Comparison of ENCODE assay signal across 8 mouse cellular contexts in the genomic region with DNA sequence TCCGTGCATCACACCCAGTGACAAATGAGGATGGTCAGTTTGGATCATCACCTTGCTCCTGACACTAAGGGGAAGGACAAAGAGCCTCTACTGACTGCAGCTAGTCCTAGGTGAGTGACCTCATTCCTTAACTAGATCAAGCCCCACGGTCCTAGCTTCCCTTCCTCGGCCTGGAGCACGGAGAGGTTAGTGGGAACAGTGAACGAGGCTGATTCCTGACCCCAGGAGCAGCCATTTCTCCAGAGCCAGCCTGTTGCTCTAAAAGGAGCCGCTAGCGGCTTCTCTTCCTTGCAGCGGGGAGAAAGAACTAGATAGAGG. TPM values are rescaled to one million over a fixed set of nuclear protein-coding genes. Genes with fewer than 3 reads are reported as not detected.
DNase-seq lines count a peak whose midpoint lies in the region; ATAC-seq and TF ChIP-seq lines count a peak whose summit lies in the region.

No protein-coding gene starts in this region.

- H3K4me3 ChIP-seq in kidney, embryonic 14.5 days (ENCODE audit: low read length): peak overlapping the region; percentile 71
- peak overlapping the region; percentile 81 for H3K4me3 ChIP-seq in forebrain, embryonic 14.5 days (ENCODE audit: low read depth, low read length)
- peak overlapping the region; percentile 83 for H3K4me3 ChIP-seq in liver, postnatal 0 days (ENCODE audit: low read depth, low read length)

- WGBS in kidney, embryonic 14.5 days: 19% methylated on average over 8 of the region's 8 CpGs
- WGBS in forebrain, embryonic 14.5 days: 20% methylated on average over 8 of the region's 8 CpGs
- WGBS in liver, postnatal 0 days (ENCODE audit: insufficient replicate concordance): 12% methylated on average over 8 of the region's 8 CpGs

- H3K9me3 ChIP-seq in kidney, embryonic 14.5 days (ENCODE audit: control insufficient read depth, low read length): no peaks in the 10 kb centered on the region
- no peaks in the 10 kb centered on the region for H3K9me3 ChIP-seq in forebrain, embryonic 14.5 days (replicated peaks; ENCODE audit: control insufficient read depth, low read length)
- no peaks in the 10 kb centered on the region for H3K9me3 ChIP-seq in liver, postnatal 0 days (ENCODE audit: low read length)

- H3K36me3 ChIP-seq in kidney, embryonic 14.5 days (ENCODE audit: control insufficient read depth, insufficient read depth, low read length): peaks cover 42% of the 10 kb centered on the region
- peaks cover 45% of the 10 kb centered on the region for H3K36me3 ChIP-seq in forebrain, embryonic 14.5 days (ENCODE audit: control insufficient read depth, insufficient read depth, low read length)
- peaks cover 31% of the 10 kb centered on the region for H3K36me3 ChIP-seq in liver, postnatal 0 days (replicated peaks; ENCODE audit: insufficient read depth, low read length)

- ATAC-seq in kidney, embryonic 14.5 days (ENCODE audit: low FRiP score, low TSS enrichment): peak; percentile 14; the same call in 1 of the 2 replicates
- ATAC-seq in forebrain, embryonic 14.5 days: no peak
- ATAC-seq in liver, postnatal 0 days: peak; percentile 19; the same call in 1 of the 2 replicates
- no peak for ATAC-seq in inflammation-experienced regulatory T-cells, adult 6 months

- TF ChIP-seq CTCF in liver, postnatal 0 days (IDR thresholded peaks at IDR 0.05; ENCODE audit: low read depth): no peak

- H3K27ac ChIP-seq in kidney, embryonic 14.5 days (ENCODE audit: low read depth, low read length): peak overlapping the region; percentile 81
- H3K27ac ChIP-seq in forebrain, embryonic 14.5 days (ENCODE audit: low read depth, low read length): peak overlapping the region; percentile 88
- H3K27ac ChIP-seq in liver, postnatal 0 days (ENCODE audit: low read depth): peak overlapping the region; percentile 95

- intact Hi-C loops in left cerebral cortex, postnatal 14 days (cut with DNase I): loop anchor here (5.0 kb wide), 1 partner anchor 47 kb away; the partner anchor contains the start of genes Bap1 and Phf7

- H3K4me1 ChIP-seq in kidney, embryonic 14.5 days (ENCODE audit: control insufficient read depth, insufficient read depth, low read length): peaks cover 12% of the 10 kb centered on the region
- H3K4me1 ChIP-seq in forebrain, embryonic 14.5 days (ENCODE audit: control insufficient read depth, insufficient read depth, low read length): peaks cover 11% of the 10 kb centered on the region; the same call in 1 of the 2 replicates
- peaks cover 36% of the 10 kb centered on the region for H3K4me1 ChIP-seq in liver, postnatal 0 days (ENCODE audit: insufficient read depth)

- H3K27me3 ChIP-seq in kidney, embryonic 14.5 days (ENCODE audit: control insufficient read depth, insufficient read depth, low read length): no peaks in the 10 kb centered on the region
- no peaks in the 10 kb centered on the region for H3K27me3 ChIP-seq in forebrain, embryonic 14.5 days (replicated peaks; ENCODE audit: control insufficient read depth, insufficient read depth, low read length)
- H3K27me3 ChIP-seq in liver, postnatal 0 days (ENCODE audit: insufficient read depth, low read length): no peaks in the 10 kb centered on the region

- no peak for DNase-seq in kidney, postnatal 36 days
- DNase-seq in MEL-GATA-1-ER (ENCODE audit: extremely low read depth, low read depth): peak; percentile 17
- no peak for DNase-seq in forebrain, embryonic 14.5 days (ENCODE audit: low spot score)
- no peak for DNase-seq in liver, postnatal 0 days
- DNase-seq in adrenal gland, postnatal 25 days: no peak
- DNase-seq in left cerebral cortex, postnatal 14 days (ENCODE audit: low spot score in 2 of 2): no peak

- H3K4me2 ChIP-seq in kidney, embryonic 14.5 days (replicated peaks; ENCODE audit: low read depth, low read length): peak overlapping the region; percentile 91
- H3K4me2 ChIP-seq in forebrain, embryonic 14.5 days (ENCODE audit: low read length): peak overlapping the region; percentile 86
- peak overlapping the region; percentile 83 for H3K4me2 ChIP-seq in liver, postnatal 0 days (ENCODE audit: low read depth, low read length)

- peak overlapping the region; percentile 91 for H3K9ac ChIP-seq in kidney, embryonic 14.5 days (ENCODE audit: low read depth, low read length)
- H3K9ac ChIP-seq in forebrain, embryonic 14.5 days (ENCODE audit: low read length): peak overlapping the region; percentile 95
- peak overlapping the region; percentile 89 for H3K9ac ChIP-seq in liver, postnatal 0 days (replicated peaks)

- TF ChIP-seq EP300 in liver, postnatal 0 days (IDR thresholded peaks at IDR 0.05; ENCODE audit: low read depth): no peak

RNA-seq across cellular contexts. Expression of gene Tnnc1, which starts 2.9 kb away (rescaled TPM):
- 3.0 and 3.9 TPM in 2 replicates for polyA plus RNA-seq in kidney, embryonic 14.5 days (2014; fragmentation: Nextera tagmentation; extraction: Ambion mirVana)
- polyA plus RNA-seq in forebrain, embryonic 14.5 days (2014; fragmentation: Nextera tagmentation; extraction: Ambion mirVana): 1.2 and 1.3 TPM in 2 replicates
- polyA plus RNA-seq in liver, postnatal 0 days (2015; fragmentation: Nextera tagmentation; extraction: Ambion mirVana): 3.9 and 8.4 TPM in 2 replicates
- 1.9 TPM in 1 of 2 replicates, not detected in the other for total RNA-seq in adrenal gland, postnatal 25 days (2021)
- polyA plus RNA-seq in inflammation-experienced regulatory T-cells, adult 6 months (2017; shearing (Covaris generic)): not detected
- 10 to 100 TPM; 25.5 to 36.3 TPM for total RNA-seq in left cerebral cortex, postnatal 14 days (2021)

RNA-seq across cellular contexts. Expression of gene Nisch, which starts 11.5 kb away (rescaled TPM):
- 259 and 375 TPM in 2 replicates for polyA plus RNA-seq in kidney, embryonic 14.5 days (2014; fragmentation: Nextera tagmentation; extraction: Ambion mirVana)
- 217 and 277 TPM in 2 replicates for polyA plus RNA-seq in forebrain, embryonic 14.5 days (2014; fragmentation: Nextera tagmentation; extraction: Ambion mirVana)
- polyA plus RNA-seq in liver, postnatal 0 days (2015; fragmentation: Nextera tagmentation; extraction: Ambion mirVana): 51.1 and 65.0 TPM in 2 replicates
- 393 and 398 TPM in 2 replicates for total RNA-seq in adrenal gland, postnatal 25 days (2021)
- 100 to 1,000 TPM in 2 of 3 experiments, 10 to 100 TPM in 1; 77.1 to 218 (median 164) TPM for polyA plus RNA-seq in inflammation-experienced regulatory T-cells, adult 6 months (2017; shearing (Covaris generic))
- 100 to 1,000 TPM; 393 to 408 TPM for total RNA-seq in left cerebral cortex, postnatal 14 days (2021)

RNA-seq across cellular contexts. Expression of gene Sema3g, which starts 12.5 kb away (rescaled TPM):
- 0.56 and 0.64 TPM in 2 replicates for polyA plus RNA-seq in kidney, embryonic 14.5 days (2014; fragmentation: Nextera tagmentation; extraction: Ambion mirVana)
- 0.23 and 0.25 TPM in 2 replicates for polyA plus RNA-seq in forebrain, embryonic 14.5 days (2014; fragmentation: Nextera tagmentation; extraction: Ambion mirVana)
- 0.04 and 0.06 TPM in 2 replicates for polyA plus RNA-seq in liver, postnatal 0 days (2015; fragmentation: Nextera tagmentation; extraction: Ambion mirVana)
- total RNA-seq in adrenal gland, postnatal 25 days (2021): 6.3 and 7.5 TPM in 2 replicates
- not detected for polyA plus RNA-seq in inflammation-experienced regulatory T-cells, adult 6 months (2017; shearing (Covaris generic))
- 1 to 10 TPM; 4.8 to 5.8 TPM for total RNA-seq in left cerebral cortex, postnatal 14 days (2021)

RNA-seq across cellular contexts. Expression of gene Stab1, which starts 36.8 kb away (rescaled TPM):
- 39.8 and 41.1 TPM in 2 replicates for polyA plus RNA-seq in kidney, embryonic 14.5 days (2014; fragmentation: Nextera tagmentation; extraction: Ambion mirVana)
- 21.8 and 22.1 TPM in 2 replicates for polyA plus RNA-seq in forebrain, embryonic 14.5 days (2014; fragmentation: Nextera tagmentation; extraction: Ambion mirVana)
- polyA plus RNA-seq in liver, postnatal 0 days (2015; fragmentation: Nextera tagmentation; extraction: Ambion mirVana): 34.7 and 42.5 TPM in 2 replicates
- 62.2 and 79.5 TPM in 2 replicates for total RNA-seq in adrenal gland, postnatal 25 days (2021)
- polyA plus RNA-seq in inflammation-experienced regulatory T-cells, adult 6 months (2017; shearing (Covaris generic)): 1 to 10 TPM; 1.9 to 4.1 (median 2.8) TPM
- total RNA-seq in left cerebral cortex, postnatal 14 days (2021): 10 to 100 TPM; 26.8 to 31.4 TPM

RNA-seq across cellular contexts. Expression of gene Phf7, which starts 45.9 kb away (rescaled TPM):
- 12.4 and 14.7 TPM in 2 replicates for polyA plus RNA-seq in kidney, embryonic 14.5 days (2014; fragmentation: Nextera tagmentation; extraction: Ambion mirVana)
- polyA plus RNA-seq in forebrain, embryonic 14.5 days (2014; fragmentation: Nextera tagmentation; extraction: Ambion mirVana): 11.6 and 13.2 TPM in 2 replicates
- polyA plus RNA-seq in liver, postnatal 0 days (2015; fragmentation: Nextera tagmentation; extraction: Ambion mirVana): 7.3 and 8.3 TPM in 2 replicates
- 7.6 and 11.0 TPM in 2 replicates for total RNA-seq in adrenal gland, postnatal 25 days (2021)
- polyA plus RNA-seq in inflammation-experienced regulatory T-cells, adult 6 months (2017; shearing (Covaris generic)): 10 to 100 TPM; 11.8 to 13.2 (median 13.1) TPM
- total RNA-seq in left cerebral cortex, postnatal 14 days (2021): 1 to 10 TPM; 3.5 to 4.2 TPM

Comparison
In these comparisons a context has a peak if more than half of its experiments do, and no peak if none do; other contexts are left out.
1. ATAC-seq: peak in kidney, embryonic 14.5 days (single experiment) and liver, postnatal 0 days (single experiment); none in forebrain, embryonic 14.5 days (single experiment) and inflammation-experienced regulatory T-cells, adult 6 months (single experiment).
2. Peak in every context shown above with its lines, with median percentiles within 50 percentile points of each other: H3K27ac ChIP-seq, H3K4me2 ChIP-seq, H3K4me3 ChIP-seq and H3K9ac ChIP-seq.